Mouse (Mus musculus) cortical plate, adult 2 months (tissue): ENCODE data around the gene Olfr655.

Experiments
- CTCF ChIP-seq: fragments of 200-500 bp; IDR thresholded peaks from 2 replicates; pipeline ENCODE4 v1.5.1; 2011; ENCODE audit warnings: mild to moderate bottlenecking, control low read depth, low read length; ENCODE audit not compliant: insufficient read depth; ENCODE audit errors: extremely low read depth
- POLR2A ChIP-seq: fragments of 200-500 bp; IDR thresholded peaks from 2 replicates; pipeline ENCODE4 v1.6.1; 2011; ENCODE audit warnings: mild to moderate bottlenecking, low read length, control low read depth; ENCODE audit not compliant: insufficient read depth; ENCODE audit errors: extremely low read depth

DNA sequence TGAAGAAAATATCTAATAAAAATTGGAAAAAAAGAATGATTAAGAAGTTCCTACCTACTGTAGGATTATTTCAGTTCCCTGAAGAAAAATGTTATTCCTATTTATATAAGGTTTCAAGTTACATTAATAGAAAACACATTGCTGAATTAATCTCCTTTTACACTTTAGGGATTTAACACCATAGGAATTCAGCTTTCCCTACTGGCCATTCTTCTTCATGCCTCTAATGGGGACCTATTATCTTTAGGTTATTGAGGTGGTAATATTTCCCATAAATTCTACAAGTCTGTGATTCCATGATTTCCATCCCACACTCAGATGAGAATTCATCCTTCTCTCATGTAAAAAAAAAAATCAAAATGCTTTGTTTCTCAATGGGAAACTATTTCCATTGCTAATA, 22.9 kb upstream of the Olfr655 start, which contains the start of gene Olfr657:
- TF ChIP-seq CTCF, result no peak
- TF ChIP-seq POLR2A, result no peak
